Mouse (Mus musculus): Measurements from ENCODE around the gene Htr7. TPM values are rescaled to one million over a fixed set of nuclear protein-coding genes. Genes with fewer than 3 reads are reported as not detected.

Gene Htr7
- total RNA-seq, 2 experiments from 2014 or later: 0.43 to 0.59 TPM

- DNase-seq: peak; percentile 69
- intact Hi-C loops (cut with DNase I): no loop called here
- no peak for TF ChIP-seq CTCF (IDR thresholded peaks at IDR 0.05)
- H3K4me3 ChIP-seq: no peak overlapping the region
- H3K27ac ChIP-seq: 0 out of 2 replicates have a peak overlapping the region, but pooled peaks have one; percentile 1
Observed at GRCm38 (mm10) chr19:35924418-35924817, 132.9 kb downstream of the Htr7 start.

Other genes starting within 250 kb of the Htr7 start
- 10 to 100 TPM; 17.4 to 17.8 TPM for gene Rpp30, start 26.2 kb upstream of the Htr7 start, total RNA-seq (2021)
- 10 to 100 TPM in 1 of 2 experiments, 1 to 10 TPM in 1; 4.2 to 10.1 TPM for gene Ankrd1, start 62.6 kb upstream of the Htr7 start, total RNA-seq (2021)

Data from gastrocnemius, adult 2 months (tissue).